Mouse (Mus musculus): ENCODE data around the gene Cldn10.

Gene Cldn10

DNA sequence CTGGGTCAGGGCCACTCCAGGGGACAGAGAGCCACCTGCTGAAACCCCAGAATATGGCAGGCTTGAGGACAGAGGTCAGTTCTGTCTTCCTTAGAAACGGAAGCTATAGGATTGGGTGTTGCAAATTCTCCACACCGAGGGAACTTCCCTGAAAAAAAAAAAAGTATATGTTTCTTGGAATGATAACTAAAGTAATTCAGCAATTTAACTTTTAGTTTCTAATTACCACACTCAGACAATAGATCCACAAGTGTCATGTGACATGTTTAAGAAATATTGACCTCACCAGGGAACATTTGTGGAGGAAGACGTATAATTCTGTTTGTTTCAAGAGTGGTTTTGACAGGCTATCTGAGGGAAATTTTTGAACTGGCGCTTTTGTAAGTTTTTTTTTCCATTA is 43.9 kb downstream of the Cldn10 start:
- DNase-seq: no peak

DNA sequence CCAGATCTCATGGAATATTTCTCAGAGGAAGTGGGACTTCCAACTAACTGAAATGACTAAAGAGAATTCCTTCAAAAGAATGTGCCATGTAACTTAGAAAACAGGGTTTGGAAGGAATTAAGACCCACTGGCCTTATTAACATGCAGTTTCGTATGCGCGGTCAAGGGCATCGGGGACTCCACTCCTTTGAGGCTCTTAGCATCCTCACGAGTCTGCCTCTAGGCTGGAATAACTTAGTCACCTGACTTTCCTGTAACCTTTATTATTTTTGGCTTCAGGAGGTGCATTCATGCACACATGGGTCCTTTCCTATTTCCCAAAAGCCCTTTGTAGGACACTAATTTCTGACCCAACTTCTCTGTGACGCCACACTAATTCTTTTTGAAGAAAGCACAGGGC is 45.5 kb downstream of the Cldn10 start:
- DNase-seq: peak; percentile 39 to 52

DNA sequence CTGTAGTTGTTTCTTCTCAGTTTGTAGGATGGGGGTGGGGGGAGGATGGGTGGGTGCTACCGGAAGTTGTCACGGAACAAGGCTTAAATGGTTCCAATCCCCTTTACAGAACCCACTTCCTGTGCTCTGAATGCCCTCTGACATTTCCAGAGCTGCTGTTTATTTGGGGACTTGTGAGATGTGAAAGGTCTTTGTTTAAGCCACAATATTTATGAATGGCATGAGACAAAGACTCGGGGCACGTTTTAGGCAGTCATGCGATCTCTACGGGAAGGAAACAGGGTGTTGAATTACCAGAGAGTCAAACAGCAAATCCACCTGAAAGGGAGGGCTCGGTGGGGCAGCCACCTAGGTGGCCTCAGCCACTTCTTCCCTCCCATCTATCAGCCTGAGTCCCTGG is 46.6 kb downstream of the Cldn10 start:
- DNase-seq: no peak

DNA sequence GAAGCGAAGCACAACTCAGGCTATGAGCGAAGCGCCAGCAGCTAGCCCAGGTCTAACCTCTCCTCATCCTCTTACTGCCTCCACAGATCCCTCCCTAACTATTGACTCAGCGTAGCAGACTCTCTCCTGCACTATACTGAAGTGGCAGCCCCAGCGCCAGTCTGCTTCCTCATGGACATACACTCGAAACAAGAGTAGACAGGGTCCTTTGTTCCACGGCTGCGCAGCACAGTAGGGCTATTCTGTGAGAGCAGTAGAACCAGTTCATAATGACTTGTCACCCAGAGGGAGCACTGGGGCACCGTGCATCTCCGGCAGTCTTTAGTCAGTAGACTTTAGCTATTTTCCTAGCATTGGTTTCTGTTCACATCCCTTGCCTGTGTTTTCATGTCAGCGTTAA is 48.4 kb downstream of the Cldn10 start:
- DNase-seq: no peak

DNA sequence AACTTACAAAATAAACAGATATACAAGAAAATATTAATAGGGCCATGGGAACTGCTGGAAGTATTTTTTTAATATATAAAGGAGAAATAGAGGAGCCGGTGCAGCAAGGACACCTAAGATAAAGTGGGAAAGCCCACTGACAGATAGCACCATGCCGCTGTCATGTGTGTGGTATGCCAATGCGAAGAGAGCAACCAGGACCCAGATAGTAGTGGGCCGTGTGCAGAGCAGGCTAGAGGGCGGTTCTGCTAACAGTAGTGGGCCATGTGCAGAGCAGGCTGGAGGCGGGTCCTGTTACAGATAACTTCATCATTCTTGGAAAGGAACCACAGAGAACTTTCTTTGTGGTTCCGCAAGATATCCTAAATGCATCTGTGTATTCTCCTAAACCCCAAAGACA is 49.0 kb downstream of the Cldn10 start:
- no peak for DNase-seq

DNA sequence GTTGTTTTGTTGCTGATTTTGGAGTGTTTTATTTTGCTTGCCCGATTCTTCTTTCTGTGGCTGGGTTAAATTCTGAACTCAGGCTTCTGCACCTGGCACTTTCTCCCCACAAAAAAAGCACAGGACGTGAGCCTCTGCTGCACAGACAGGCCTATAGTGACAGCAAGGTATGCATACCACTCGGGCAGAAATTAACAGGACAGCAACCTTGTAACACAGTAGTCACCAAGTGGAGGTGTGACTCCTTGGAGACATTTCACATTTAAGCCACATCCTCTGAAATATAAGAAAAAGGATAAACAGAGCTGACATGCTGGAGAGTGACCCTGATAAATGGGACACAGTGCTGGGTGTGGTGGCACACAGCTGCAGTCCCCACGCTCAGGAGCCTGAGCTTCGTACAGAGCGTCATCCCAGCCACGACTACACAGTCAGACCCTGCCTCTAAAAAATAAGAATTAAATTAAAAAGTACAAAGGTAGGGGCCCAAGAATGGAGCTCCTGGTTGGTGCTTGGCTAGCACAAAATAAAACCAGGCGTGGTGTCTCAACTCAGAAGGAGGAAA is 50.9 kb downstream of the Cldn10 start:
- DNase-seq: no peak

DNA sequence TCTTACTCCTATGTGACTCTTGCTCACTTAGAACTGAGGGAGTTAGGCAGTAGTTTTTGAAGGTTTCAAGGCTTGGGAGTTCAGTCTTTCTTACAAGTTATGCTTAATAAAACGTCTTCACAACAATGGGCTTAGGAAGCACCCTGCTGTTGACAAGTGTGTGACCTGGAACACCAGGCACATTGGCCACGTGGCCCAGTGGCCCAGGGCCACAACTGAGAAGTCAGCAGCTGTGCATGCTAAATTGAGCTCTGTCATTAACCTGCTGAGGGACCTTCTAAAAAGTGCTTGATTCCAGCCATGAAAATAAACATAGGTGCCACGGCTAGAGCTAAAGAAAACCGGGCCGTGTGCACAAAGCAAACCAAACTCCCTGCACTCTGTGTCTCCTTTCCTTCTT is 51.7 kb downstream of the Cldn10 start:
- peak; percentile 50 to 82 for DNase-seq

DNA sequence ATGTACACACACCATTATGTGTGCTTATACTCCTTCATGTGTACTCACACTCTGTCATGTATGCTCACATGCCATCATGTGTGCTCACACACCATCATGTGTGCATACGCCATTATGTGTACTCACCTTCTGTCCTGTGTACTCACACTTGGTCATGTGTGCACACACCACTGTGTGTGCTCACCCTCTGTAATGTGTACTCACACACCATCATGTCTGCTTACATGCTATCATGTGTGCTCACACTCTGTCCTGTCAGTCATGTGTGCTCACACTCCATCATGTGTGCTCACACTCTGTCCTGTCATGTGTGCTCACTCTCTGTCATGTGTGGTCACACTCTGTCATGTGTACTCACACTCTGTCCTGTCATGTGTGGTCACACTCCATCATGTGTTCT is 52.3 kb downstream of the Cldn10 start:
- no peak for DNase-seq

DNA sequence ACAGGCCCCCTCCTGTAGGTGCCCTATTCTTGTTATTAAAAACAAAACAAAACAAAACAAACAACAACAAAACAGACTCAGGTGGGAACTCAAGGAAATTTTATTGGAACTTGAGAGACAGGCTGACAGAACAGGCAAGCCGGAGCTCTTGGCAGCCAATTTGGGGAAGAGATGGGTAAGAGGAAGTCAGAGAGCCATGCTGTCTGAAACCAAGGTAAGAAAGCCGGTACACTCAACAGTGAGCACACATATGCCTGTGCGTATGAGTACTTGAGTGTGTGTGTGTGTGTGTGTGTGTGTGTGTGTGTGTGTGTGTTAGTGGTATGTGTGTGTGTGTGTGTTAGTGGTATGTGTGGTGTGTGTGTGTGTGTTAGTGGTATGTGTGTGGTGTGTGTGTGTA is 54.6 kb downstream of the Cldn10 start:
- DNase-seq: peak in 1 of 2 experiments; percentile 12

DNA sequence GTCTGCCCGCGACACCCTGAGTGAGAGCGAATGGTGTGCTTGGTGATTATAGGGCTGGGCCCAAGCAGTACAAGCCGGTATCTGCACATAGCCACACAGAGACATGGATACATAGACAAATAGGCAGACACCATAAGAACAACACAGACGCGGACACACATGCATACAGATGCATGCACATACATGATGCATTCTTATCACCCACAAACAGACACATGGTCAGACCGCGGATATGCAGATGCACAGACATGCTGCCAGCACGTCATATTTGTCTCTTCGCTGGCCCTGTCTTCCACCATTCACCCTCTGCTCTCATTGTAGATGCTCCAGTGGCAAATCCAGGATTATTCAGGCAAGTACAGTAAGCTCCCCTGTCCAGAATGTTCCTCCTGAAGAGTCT is 59.1 kb downstream of the Cldn10 start:
- no peak for DNase-seq

DNA sequence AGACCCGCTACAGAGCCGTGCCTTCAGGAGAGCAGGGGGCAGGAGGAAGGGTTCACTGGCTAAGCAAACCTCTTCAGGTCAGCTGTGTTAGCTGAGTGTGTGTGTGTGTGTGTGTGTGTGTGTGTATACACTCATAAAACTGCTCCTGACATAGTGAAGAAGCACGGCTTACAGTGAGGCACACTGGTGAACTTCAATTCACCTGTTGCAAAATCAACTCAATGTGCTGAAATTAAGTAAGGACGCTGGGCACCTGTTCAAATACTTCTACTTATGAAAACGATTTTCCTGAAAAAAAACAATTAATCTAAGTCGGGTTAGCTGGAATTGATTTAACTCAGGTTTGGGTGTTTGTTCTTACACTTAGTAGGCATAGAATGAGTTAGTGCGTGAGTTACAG is 60.5 kb downstream of the Cldn10 start:
- DNase-seq: no peak

DNA sequence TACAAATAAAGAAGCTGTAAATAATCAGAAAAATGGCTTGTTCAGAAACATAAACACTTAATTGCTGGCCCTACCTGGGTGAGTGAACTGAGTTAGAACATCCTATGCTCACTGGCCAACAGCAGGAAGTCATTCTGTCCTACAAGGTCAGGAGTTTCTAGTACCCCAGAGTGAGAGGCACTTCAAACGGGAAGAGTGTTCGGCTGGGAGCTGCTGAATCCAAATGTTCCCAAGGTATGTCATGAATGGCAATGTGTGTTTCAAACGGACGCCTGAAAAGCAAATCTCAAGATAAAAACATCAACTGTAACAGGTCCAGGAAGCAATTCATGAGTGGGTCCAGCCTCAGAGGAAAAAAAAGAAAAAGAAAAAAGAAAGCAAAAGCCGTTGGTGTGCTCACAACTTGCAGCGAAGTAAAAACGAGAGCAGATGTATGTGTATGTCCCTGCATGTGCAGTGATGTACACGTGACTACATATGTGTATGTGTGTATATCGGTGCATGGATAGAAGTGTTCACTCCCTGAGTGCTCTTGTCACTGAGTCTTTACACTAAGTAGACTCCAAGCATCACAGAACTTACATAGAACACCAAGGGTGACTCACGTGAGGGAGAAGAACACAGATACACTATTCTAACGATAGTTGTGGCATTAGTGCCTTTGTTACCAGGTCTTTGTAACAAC is 62.4 kb downstream of the Cldn10 start:
- no peak for DNase-seq

DNA sequence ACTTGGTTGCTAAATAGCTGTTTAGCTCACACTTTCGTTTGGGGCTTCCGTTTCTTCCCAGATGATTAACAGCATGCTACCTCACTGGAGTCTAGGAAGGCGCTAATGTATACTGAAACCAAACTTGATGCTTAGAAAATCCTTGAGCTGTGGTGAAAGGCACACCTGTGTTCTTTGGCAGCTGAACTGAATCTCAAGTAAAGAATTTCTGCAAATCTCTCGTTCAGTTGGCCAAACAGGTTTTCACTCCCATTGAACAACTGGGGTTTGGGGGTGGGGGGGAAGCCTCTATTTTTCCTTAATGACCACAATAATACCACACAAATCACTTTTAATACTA is 63.0 kb downstream of the Cldn10 start:
- no peak for DNase-seq

DNA sequence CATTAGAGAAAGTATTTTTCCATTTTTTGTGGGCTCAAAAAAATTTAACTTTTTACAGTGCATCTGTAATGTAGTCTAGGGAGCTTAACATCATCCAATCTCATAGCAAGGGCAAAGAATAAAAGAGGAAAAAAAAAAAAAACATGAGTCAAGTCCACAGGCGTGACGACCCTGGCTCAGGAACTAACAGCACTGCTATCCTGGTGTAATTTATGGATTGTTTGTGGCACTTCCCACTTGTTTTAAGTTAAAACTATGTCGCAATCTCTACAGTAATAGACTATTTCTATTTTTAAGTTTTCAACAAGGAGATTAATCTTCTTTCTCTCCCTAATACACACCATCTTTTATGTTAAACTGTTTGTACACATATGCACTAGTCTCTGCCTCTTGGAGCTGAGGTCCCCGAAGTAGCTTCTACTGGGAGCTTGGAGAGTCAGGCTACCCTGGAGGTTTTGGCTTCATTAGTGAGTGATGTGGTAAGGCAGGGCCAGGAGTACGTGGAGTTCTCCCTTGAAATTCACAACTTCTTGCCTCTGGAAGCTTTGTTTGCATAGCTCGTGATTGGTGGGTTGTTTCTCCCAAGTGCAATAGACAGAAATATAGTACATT is 63.9 kb downstream of the Cldn10 start:
- no peak for DNase-seq

DNA sequence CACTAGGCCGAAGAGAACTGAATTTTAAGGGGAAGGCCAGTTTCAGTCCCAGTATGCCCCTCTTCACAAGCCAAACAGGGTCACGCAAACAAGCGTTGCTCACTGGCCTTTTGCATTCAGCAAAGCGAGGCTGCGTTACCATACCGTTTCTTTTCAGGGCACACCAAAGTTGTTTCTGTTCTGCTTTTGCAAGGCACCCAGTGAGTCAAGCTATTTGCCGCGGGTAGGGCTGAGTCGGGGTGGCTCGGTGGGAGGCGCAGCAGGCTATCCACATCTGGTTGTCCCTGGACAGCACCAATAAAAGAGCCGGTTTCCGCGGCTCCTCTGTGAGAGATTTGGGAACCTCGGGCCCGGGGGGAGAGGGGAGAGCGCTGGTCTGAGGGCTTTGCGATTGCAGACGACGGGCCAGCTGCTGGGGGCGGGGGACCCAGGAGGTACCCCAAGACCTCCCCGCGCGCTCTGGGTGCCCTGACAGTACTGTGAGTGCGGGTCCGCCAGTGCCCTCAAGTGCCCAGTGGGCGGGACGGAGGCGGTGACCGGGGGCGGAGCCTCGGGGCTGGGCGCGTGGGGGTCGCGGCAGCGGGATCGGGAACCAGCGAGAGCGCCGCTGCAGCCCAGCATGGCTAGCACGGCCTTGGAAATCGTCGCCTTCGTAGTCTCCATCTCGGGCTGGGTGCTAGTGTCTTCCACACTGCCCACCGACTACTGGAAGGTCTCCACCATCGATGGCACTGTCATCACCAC is 66.8 kb downstream of the Cldn10 start:
- DNase-seq: peak; percentile 62 to 79

DNA sequence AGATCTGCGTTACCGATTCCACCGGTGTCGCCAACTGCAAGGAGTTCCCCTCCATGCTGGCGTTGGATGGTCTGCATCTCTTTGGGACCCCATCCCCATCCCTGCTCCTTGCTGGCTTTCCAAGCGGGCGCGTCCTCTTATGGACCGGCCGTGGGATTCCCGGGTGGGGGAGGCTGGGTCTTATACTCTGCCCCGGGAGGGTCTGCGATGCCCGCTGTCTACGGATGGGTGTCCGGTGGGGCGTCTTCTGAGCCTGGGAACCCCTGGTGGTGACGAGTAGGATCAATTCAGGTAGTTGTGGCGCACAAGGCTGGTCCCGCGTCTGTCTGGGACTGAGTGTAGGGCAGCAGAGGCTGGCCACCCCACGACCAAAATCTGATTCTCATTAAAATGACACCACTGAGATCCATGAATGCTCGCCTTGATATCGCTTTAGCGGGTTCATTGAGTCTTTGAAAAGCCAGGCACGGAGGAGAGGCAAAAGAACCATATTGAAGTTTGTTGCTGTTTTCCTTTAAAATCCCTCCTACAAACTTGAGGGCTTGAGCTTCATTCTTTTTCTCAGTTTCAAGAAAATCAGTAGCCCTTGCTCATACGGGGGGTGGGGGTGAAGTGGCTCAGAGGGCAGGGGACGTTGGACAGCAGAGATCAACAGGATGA is 67.6 kb downstream of the Cldn10 start:
- DNase-seq: no peak

DNA sequence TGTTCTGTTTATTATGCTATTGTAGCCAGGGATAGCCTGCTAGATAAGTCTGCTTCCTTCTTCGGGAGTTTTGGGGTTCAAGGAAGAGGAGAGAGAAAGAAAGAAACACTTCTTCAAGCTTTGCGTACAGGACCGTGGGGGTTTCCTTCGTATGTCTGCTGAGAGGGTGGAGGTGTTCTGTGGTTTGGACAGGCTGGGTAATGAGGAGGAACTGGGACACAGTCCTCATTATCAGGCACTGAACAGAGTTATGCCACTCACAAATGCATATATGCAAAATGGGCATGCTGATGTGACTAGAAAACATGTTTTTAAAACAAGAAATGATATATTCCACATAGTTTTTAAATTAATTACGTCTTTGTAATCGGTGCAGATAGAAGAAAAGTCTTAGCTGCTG is 68.9 kb downstream of the Cldn10 start:
- DNase-seq: no peak

DNA sequence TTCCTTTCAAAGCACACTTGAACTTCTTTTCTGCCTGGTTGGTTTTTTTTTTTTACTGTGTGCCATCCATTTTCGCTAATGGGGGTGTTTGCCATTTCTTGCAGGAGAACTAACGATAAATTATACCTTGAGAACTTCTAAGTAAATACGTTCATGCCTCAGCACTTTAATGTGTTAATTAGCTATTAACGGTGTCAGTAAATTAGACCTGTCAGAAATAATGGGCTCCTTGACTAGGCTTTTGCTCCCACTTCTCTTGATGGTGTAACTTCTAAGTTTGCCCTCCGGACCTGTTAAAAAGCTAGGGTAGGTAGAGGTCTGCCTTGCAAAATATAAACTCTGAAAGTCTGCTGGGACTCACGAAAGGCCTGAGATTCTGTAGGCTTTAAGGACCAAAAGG is 70.6 kb downstream of the Cldn10 start:
- no peak for DNase-seq

DNA sequence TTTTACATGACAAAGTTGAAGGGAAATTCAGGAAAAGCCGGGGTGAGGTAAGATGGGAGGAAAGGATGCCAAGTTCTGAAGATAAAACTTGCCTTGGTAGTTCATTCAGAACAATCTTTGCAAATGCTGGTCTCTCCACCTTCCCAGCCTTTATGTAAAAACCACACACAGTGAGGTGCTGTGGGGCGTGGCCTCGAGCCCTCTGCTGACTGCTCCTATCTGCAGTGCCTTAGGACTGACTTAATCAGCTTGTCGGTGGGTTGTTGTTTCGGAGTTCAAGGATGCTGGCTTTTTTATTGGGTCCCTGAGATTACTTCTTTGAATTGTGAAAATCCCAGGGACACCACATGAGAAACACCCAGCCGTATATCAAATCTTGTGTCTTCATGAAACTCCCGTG is 74.5 kb downstream of the Cldn10 start:
- no peak for DNase-seq

DNA sequence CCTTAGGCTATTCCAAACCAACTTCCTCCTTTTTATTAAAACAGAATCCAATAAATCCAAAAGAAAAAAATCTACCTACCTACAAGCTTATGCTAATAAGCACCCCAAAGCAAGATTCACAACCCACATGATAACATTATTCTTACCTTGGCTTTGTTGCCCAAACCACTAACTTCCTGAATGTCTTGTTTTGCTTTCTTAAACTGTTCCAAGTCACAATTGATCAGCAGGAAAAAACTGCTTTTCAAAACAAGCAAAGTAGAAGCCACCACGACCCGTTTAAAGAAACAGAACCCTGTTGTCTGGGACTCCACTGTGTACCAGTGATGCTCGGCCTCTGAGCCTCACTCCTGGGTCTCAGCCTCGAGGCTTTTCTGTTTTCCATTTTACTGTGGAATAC is 77.2 kb downstream of the Cldn10 start:
- no peak for DNase-seq

DNA sequence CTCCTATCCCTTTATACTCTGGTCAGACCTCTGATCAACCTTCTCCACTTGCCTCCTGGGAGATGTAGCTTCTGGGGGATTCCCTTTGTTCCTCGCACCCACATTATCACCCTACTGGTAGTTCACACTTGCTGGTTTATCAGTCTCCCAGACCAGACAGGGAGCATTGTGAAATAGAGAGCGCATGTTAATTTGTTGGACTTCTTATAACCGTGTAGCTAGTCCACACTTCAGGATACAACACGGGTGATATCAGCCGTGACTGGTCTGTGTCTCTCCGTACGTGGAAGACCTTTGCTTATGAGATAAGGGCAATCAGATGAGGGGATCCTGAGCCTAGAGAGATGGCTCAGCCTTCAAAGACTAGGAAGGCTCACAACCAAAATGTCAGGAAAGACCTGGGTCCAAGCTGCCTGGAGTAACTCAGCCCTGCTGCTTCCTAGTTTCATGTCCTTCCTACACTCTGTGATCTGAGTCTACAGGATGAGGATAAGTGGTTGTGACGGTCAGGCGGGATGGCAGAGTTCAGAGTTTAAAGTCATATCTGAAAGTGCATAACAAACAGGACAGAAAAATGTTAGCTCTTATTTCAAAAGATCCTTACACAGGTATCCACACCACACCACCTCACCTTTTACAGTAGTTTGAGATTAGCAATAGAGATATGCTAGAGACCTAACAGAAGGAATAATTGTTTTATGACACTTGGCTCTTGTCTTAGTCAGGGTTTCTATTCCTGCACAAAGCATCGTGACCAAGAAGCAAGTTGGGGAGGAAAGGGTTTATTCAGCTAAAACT is 78.5 kb downstream of the Cldn10 start:
- no peak for DNase-seq

DNA sequence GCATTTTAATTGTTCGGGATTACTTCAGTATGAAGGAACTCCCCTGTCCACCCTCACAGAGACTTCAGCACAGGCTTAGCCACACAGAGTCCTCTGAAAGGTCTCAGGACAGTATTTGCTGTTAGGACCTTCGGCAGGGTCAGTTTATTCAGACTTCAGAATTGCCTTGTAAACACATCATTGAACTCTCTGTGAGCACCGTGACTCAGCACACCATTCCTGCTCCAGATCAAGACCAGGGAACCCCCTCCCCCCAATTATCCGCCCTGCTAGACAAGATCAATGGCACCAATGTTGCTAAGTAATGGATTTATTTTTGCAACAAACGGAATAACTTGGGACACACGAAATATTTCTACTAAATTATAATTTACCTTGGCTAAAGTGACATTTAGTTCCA is 79.7 kb downstream of the Cldn10 start:
- DNase-seq: no peak

All from kidney, postnatal 25 days (tissue).